Mouse (Mus musculus): ENCODE results near the gene Islr. TPM values are rescaled to one million over a fixed set of nuclear protein-coding genes. Genes with fewer than 3 reads are reported as not detected.

Islr gene
- total and polyA plus RNA-seq, 3 experiments = 0.22 TPM; not detected in 2

- H3K27me3 ChIP-seq (ENCODE audit: insufficient read depth, low read length) = peaks cover 30% of the 10 kb centered on the region
- no peaks in the 10 kb centered on the region for H3K36me3 ChIP-seq (replicated peaks)
- no peaks in the 10 kb centered on the region for H3K4me1 ChIP-seq (ENCODE audit: insufficient read depth, low read depth, low read length)
- TF ChIP-seq TAL1 (conservative IDR thresholded peaks at IDR 0.05; ENCODE audit: low read depth, low read length) (no peak), POLR2AphosphoS5 (IDR thresholded peaks at IDR 0.05; ENCODE audit: insufficient replicate concordance, low read depth, low read length) (no peak), GATA1 (IDR thresholded peaks at IDR 0.05; ENCODE audit: borderline replicate concordance, low read length) (no peak), GATA2 (IDR thresholded peaks at IDR 0.05; ENCODE audit: borderline replicate concordance, low read depth, low read length) (no peak), CTCF (IDR thresholded peaks at IDR 0.05; ENCODE audit: low read depth, low read length) (no peak)
- H3K9me3 ChIP-seq (replicated peaks) = no peaks in the 10 kb centered on the region
- no peak for ATAC-seq (ENCODE audit: extremely low read depth, insufficient number of reproducible peaks, low FRiP score, poor library complexity, severe bottlenecking)
- H3K4me3 ChIP-seq (ENCODE audit: low read depth, low read length) = no peak overlapping the region
- DNase-seq (ENCODE audit: low spot score) = no peak
These were observed 55.3 kb downstream of the Islr start for GRCm38 (mm10) chr9:58148806-58149205.

GRCm38 (mm10) chr9:58145417-58145816 is 58.7 kb downstream of the Islr start:
- H3K36me3 ChIP-seq (replicated peaks) = no peaks in the 10 kb centered on the region
- no peak for TF ChIP-seq POLR2AphosphoS5 (IDR thresholded peaks at IDR 0.05; ENCODE audit: insufficient replicate concordance, low read depth, low read length)
- TF ChIP-seq TAL1 (conservative IDR thresholded peaks at IDR 0.05; ENCODE audit: low read depth, low read length) = no peak
- TF ChIP-seq CTCF (IDR thresholded peaks at IDR 0.05; ENCODE audit: low read depth, low read length) = no peak
- TF ChIP-seq GATA2 (IDR thresholded peaks at IDR 0.05; ENCODE audit: borderline replicate concordance, low read depth, low read length) = no peak
- no peak for TF ChIP-seq GATA1 (IDR thresholded peaks at IDR 0.05; ENCODE audit: borderline replicate concordance, low read length)
- H3K4me3 ChIP-seq (ENCODE audit: low read depth, low read length) = no peak overlapping the region
- no peak for DNase-seq (ENCODE audit: low spot score)
- no peaks in the 10 kb centered on the region for H3K9me3 ChIP-seq (replicated peaks)
- no peak for ATAC-seq (ENCODE audit: extremely low read depth, insufficient number of reproducible peaks, low FRiP score, poor library complexity, severe bottlenecking)
- no peaks in the 10 kb centered on the region for H3K4me1 ChIP-seq (ENCODE audit: insufficient read depth, low read depth, low read length)
- peaks cover 22% of the 10 kb centered on the region for H3K27me3 ChIP-seq (ENCODE audit: insufficient read depth, low read length)

- Histone ChIP-seq H3K27me3 (ENCODE audit: insufficient read depth, low read length) (peaks cover 21% of the 10 kb centered on the region), H3K4me3 (ENCODE audit: low read depth, low read length) (no peak overlapping the region), H3K36me3 (replicated peaks) (no peaks in the 10 kb centered on the region), H3K4me1 (ENCODE audit: insufficient read depth, low read depth, low read length) (no peaks in the 10 kb centered on the region), H3K9me3 (replicated peaks) (no peaks in the 10 kb centered on the region)
- no peak for TF ChIP-seq CTCF (IDR thresholded peaks at IDR 0.05; ENCODE audit: low read depth, low read length)
- TF ChIP-seq GATA1 (IDR thresholded peaks at IDR 0.05; ENCODE audit: borderline replicate concordance, low read length) = no peak
- TF ChIP-seq GATA2 (IDR thresholded peaks at IDR 0.05; ENCODE audit: borderline replicate concordance, low read depth, low read length) = no peak
- no peak for TF ChIP-seq POLR2AphosphoS5 (IDR thresholded peaks at IDR 0.05; ENCODE audit: insufficient replicate concordance, low read depth, low read length)
- no peak for TF ChIP-seq TAL1 (conservative IDR thresholded peaks at IDR 0.05; ENCODE audit: low read depth, low read length)
- DNase-seq (ENCODE audit: low spot score) = no peak
- no peak for ATAC-seq (ENCODE audit: extremely low read depth, insufficient number of reproducible peaks, low FRiP score, poor library complexity, severe bottlenecking)
These were observed 59.4 kb downstream of the Islr start for GRCm38 (mm10) chr9:58144664-58145063.

- H3K4me3 ChIP-seq (ENCODE audit: low read depth, low read length) = no peak overlapping the region
- ATAC-seq (ENCODE audit: extremely low read depth, insufficient number of reproducible peaks, low FRiP score, poor library complexity, severe bottlenecking) = no peak
- peaks cover 17% of the 10 kb centered on the region for H3K27me3 ChIP-seq (ENCODE audit: insufficient read depth, low read length)
- DNase-seq (ENCODE audit: low spot score) = no peak
- TF ChIP-seq CTCF (IDR thresholded peaks at IDR 0.05; ENCODE audit: low read depth, low read length) (no peak), TAL1 (conservative IDR thresholded peaks at IDR 0.05; ENCODE audit: low read depth, low read length) (no peak), POLR2AphosphoS5 (IDR thresholded peaks at IDR 0.05; ENCODE audit: insufficient replicate concordance, low read depth, low read length) (no peak), GATA1 (IDR thresholded peaks at IDR 0.05; ENCODE audit: borderline replicate concordance, low read length) (no peak), GATA2 (IDR thresholded peaks at IDR 0.05; ENCODE audit: borderline replicate concordance, low read depth, low read length) (no peak)
- no peaks in the 10 kb centered on the region for H3K9me3 ChIP-seq (replicated peaks)
- no peaks in the 10 kb centered on the region for H3K36me3 ChIP-seq (replicated peaks)
- H3K4me1 ChIP-seq (ENCODE audit: insufficient read depth, low read depth, low read length) = no peaks in the 10 kb centered on the region
These were observed 60.7 kb downstream of the Islr start for GRCm38 (mm10) chr9:58143419-58143818.

GRCm38 (mm10) chr9:58139947-58140346 is 64.2 kb downstream of the Islr start:
- H3K27me3 ChIP-seq (ENCODE audit: insufficient read depth, low read length) = peaks cover 6% of the 10 kb centered on the region
- DNase-seq (ENCODE audit: low spot score) (no peak), ATAC-seq (ENCODE audit: extremely low read depth, insufficient number of reproducible peaks, low FRiP score, poor library complexity, severe bottlenecking) (no peak)

GRCm38 (mm10) chr9:58135921-58136321 is 68.2 kb downstream of the Islr start:
- Histone ChIP-seq H3K4me1 (ENCODE audit: insufficient read depth, low read depth, low read length) (no peaks in the 10 kb centered on the region), H3K27me3 (ENCODE audit: insufficient read depth, low read length) (peaks cover 7% of the 10 kb centered on the region), H3K36me3 (replicated peaks) (no peaks in the 10 kb centered on the region), H3K9me3 (replicated peaks) (no peaks in the 10 kb centered on the region), H3K4me3 (ENCODE audit: low read depth, low read length) (no peak overlapping the region)
- DNase-seq (ENCODE audit: low spot score) (no peak), ATAC-seq (ENCODE audit: extremely low read depth, insufficient number of reproducible peaks, low FRiP score, poor library complexity, severe bottlenecking) (no peak)
- TF ChIP-seq POLR2AphosphoS5 (IDR thresholded peaks at IDR 0.05; ENCODE audit: insufficient replicate concordance, low read depth, low read length) (no peak), GATA1 (IDR thresholded peaks at IDR 0.05; ENCODE audit: borderline replicate concordance, low read length) (no peak), TAL1 (conservative IDR thresholded peaks at IDR 0.05; ENCODE audit: low read depth, low read length) (no peak), CTCF (IDR thresholded peaks at IDR 0.05; ENCODE audit: low read depth, low read length) (no peak), GATA2 (IDR thresholded peaks at IDR 0.05; ENCODE audit: borderline replicate concordance, low read depth, low read length) (no peak)

More at GRCm38 (mm10) chr9:58139947-58140346, 64.2 kb downstream of the Islr start:
- H3K4me3 ChIP-seq (ENCODE audit: low read depth, low read length) = no peak overlapping the region
- TF ChIP-seq CTCF (IDR thresholded peaks at IDR 0.05; ENCODE audit: low read depth, low read length) (no peak), GATA2 (IDR thresholded peaks at IDR 0.05; ENCODE audit: borderline replicate concordance, low read depth, low read length) (no peak), GATA1 (IDR thresholded peaks at IDR 0.05; ENCODE audit: borderline replicate concordance, low read length) (no peak), TAL1 (conservative IDR thresholded peaks at IDR 0.05; ENCODE audit: low read depth, low read length) (no peak), POLR2AphosphoS5 (IDR thresholded peaks at IDR 0.05; ENCODE audit: insufficient replicate concordance, low read depth, low read length) (no peak)
- no peaks in the 10 kb centered on the region for H3K4me1 ChIP-seq (ENCODE audit: insufficient read depth, low read depth, low read length)
- H3K36me3 ChIP-seq (replicated peaks) = no peaks in the 10 kb centered on the region
- no peaks in the 10 kb centered on the region for H3K9me3 ChIP-seq (replicated peaks)
